Mouse (Mus musculus) layer of hippocampus, postnatal 14 days (tissue): ENCODE measurements around the gene Ddx19a. TPM values are rescaled to one million over a fixed set of nuclear protein-coding genes. Genes with fewer than 3 reads are reported as not detected.
"Not testable (repeated sequence)": the region's sequence is repeated elsewhere in the genome, so short reads cannot be mapped to it uniquely, and the experiment has no call there.

ENCODE experiments used
- DNase-seq, 2 experiments: peaks; one replicate each; pipeline ENCODE4 v3.0.0; 2021 to 2022; ENCODE audit warnings: low spot score in 2 of 2, mixed read lengths in 1 of 2
- total RNA-seq, 2 experiments: library from RNA; stranded (reverse); gene quantifications; 2 replicates each; pipeline ENCODE4 v1.2.3; 2021

The Ddx19a gene
- total RNA-seq, 2 experiments from 2014 or later = 33.1 to 37.2 TPM

- DNase-seq = not testable (repeated sequence)
Measured at GRCm38 (mm10) chr8:110977987-110978386, 19.6 kb downstream of the Ddx19a start.

GRCm38 (mm10) chr8:110976532-110976931 lies 21.1 kb downstream of the Ddx19a start:
- not testable (repeated sequence) for DNase-seq

GRCm38 (mm10) chr8:110969910-110970770 lies 27.5 kb downstream of the Ddx19a start:
- DNase-seq = peak; percentile 89 to 95

GRCm38 (mm10) chr8:110967326-110967725 lies 30.3 kb downstream of the Ddx19a start:
- DNase-seq = no peak

- DNase-seq = no peak
Measured at GRCm38 (mm10) chr8:110966586-110966985, 31.0 kb downstream of the Ddx19a start.

GRCm38 (mm10) chr8:110965594-110965993 lies 32.0 kb downstream of the Ddx19a start:
- DNase-seq = peak; percentile 35 to 46

GRCm38 (mm10) chr8:110964666-110965065 lies 32.9 kb downstream of the Ddx19a start:
- no peak for DNase-seq

- no peak for DNase-seq
Measured at GRCm38 (mm10) chr8:110963051-110963450, 34.5 kb downstream of the Ddx19a start.

GRCm38 (mm10) chr8:110959906-110960305 lies 37.7 kb downstream of the Ddx19a start:
- DNase-seq = no peak

GRCm38 (mm10) chr8:110959071-110959780 lies 38.4 kb downstream of the Ddx19a start:
- DNase-seq = peak in 1 of 2 experiments; percentile 48

GRCm38 (mm10) chr8:110958553-110958952 lies 39.0 kb downstream of the Ddx19a start:
- DNase-seq = not testable (repeated sequence)

- DNase-seq = no peak
Measured at GRCm38 (mm10) chr8:110958135-110958534, 39.5 kb downstream of the Ddx19a start.

GRCm38 (mm10) chr8:110957471-110957870 lies 40.1 kb downstream of the Ddx19a start:
- DNase-seq = no peak

- no peak for DNase-seq
Measured at GRCm38 (mm10) chr8:110956619-110957450, 40.8 kb downstream of the Ddx19a start.

- no peak for DNase-seq
Measured at GRCm38 (mm10) chr8:110954776-110955175, 42.8 kb downstream of the Ddx19a start.

GRCm38 (mm10) chr8:110950065-110950484 lies 47.5 kb downstream of the Ddx19a start:
- DNase-seq = no peak

- no peak for DNase-seq
Measured at GRCm38 (mm10) chr8:110945716-110946115, 51.9 kb downstream of the Ddx19a start.

GRCm38 (mm10) chr8:110944276-110944876 lies 53.2 kb downstream of the Ddx19a start:
- no peak for DNase-seq

GRCm38 (mm10) chr8:110941453-110941948 lies 56.1 kb downstream of the Ddx19a start:
- DNase-seq = no peak

GRCm38 (mm10) chr8:110940682-110941452 lies 56.7 kb downstream of the Ddx19a start:
- no peak for DNase-seq
